Mouse (Mus musculus) limb, embryonic 14.5 days (tissue): ENCODE data around the gene Crybg3. TPM values are rescaled to one million over a fixed set of nuclear protein-coding genes. Genes with fewer than 3 reads are reported as not detected.

ENCODE experiments used
- ATAC-seq: fragments of 200-750 bp; cut with Nextera tagmentation; 2 replicates; pipeline ENCODE4 v1.8.0; 2017; ENCODE audit warnings: low read depth, moderate number of reproducible peaks, moderate TSS enrichment; ENCODE audit not compliant: low FRiP score
- DNase-seq: peaks from one replicate; pipeline ENCODE4 v3.0.0-alpha.2; 2015; ENCODE audit warnings: low spot score
- H3K27ac ChIP-seq: fragments of 300-500 bp; sonication (generic); replicated peaks from 2 replicates; pipeline ENCODE4 v1.5.1; 2014; ENCODE audit warnings: low read depth, mild to moderate bottlenecking, low read length, moderate library complexity, mixed read lengths
- H3K27me3 ChIP-seq: fragments of 300-500 bp; sonication (generic); 2 replicates; pipeline ENCODE4 v1.6.1; 2014; ENCODE audit warnings: low read length, mixed read lengths; ENCODE audit not compliant: control insufficient read depth, insufficient read depth
- H3K36me3 ChIP-seq: fragments of 300-500 bp; sonication (generic); 2 replicates; pipeline ENCODE4 v1.6.1; 2014; ENCODE audit warnings: mild to moderate bottlenecking, low read length, moderate library complexity, mixed read lengths; ENCODE audit not compliant: control insufficient read depth, insufficient read depth
- H3K4me1 ChIP-seq: fragments of 300-500 bp; sonication (generic); 2 replicates; pipeline ENCODE4 v1.6.1; 2014; ENCODE audit warnings: antibody characterized with exemption, low read length, mixed read lengths; ENCODE audit not compliant: control insufficient read depth, insufficient read depth
- H3K4me2 ChIP-seq: fragments of 300-500 bp; sonication (generic); replicated peaks from 2 replicates; pipeline ENCODE4 v1.6.1; 2014; ENCODE audit warnings: low read depth, mild to moderate bottlenecking, low read length, moderate library complexity; ENCODE audit not compliant: severe bottlenecking
- H3K4me3 ChIP-seq: fragments of 300-500 bp; sonication (generic); replicated peaks from 2 replicates; pipeline ENCODE4 v1.5.1; 2014; ENCODE audit warnings: low read length
- H3K9ac ChIP-seq: fragments of 300-500 bp; sonication (generic); 2 replicates; pipeline ENCODE4 v1.6.1; 2014; ENCODE audit warnings: mild to moderate bottlenecking, low read depth, low read length, moderate library complexity; ENCODE audit not compliant: severe bottlenecking
- H3K9me3 ChIP-seq: fragments of 300-500 bp; sonication (generic); 2 replicates; pipeline ENCODE4 v1.6.1; 2016; ENCODE audit warnings: low read length; ENCODE audit not compliant: control insufficient read depth
- POLR2A ChIP-seq: fragments of 200-500 bp; IDR thresholded peaks from 2 replicates; pipeline ENCODE4 v1.8.0; 2012; ENCODE audit warnings: inconsistent platforms, mild to moderate bottlenecking, moderate library complexity, borderline replicate concordance; ENCODE audit not compliant: insufficient read depth, insufficient read length; ENCODE audit errors: extremely low read depth
- WGBS: fragments of 180-500 bp; shearing (Covaris S2); extraction: QIAGEN DNeasy Blood & Tissue Kit; methylation state at CpG from one replicate; pipeline ENCODE4 v1.1.7; 2014; 5-methylcytosine and 5-hydroxymethylcytosine counted together
- polyA plus RNA-seq, 2 experiments: library from polyadenylated mRNA; depleted of rRNA in 1 of 2; stranded (reverse) in 1 of 2; unstranded in 1 of 2; fragments of >200 nt; fragmentation: Nextera tagmentation in 1 of 2; extraction: Ambion mirVana in 1 of 2; gene quantifications; 2 replicates each; pipeline versions ENCODE4 v1.2.1 to v1.2.3; 2012 to 2014

Crybg3 gene
- polyA plus RNA-seq, 2 experiments = 16.6 to 19.3 TPM

DNA sequence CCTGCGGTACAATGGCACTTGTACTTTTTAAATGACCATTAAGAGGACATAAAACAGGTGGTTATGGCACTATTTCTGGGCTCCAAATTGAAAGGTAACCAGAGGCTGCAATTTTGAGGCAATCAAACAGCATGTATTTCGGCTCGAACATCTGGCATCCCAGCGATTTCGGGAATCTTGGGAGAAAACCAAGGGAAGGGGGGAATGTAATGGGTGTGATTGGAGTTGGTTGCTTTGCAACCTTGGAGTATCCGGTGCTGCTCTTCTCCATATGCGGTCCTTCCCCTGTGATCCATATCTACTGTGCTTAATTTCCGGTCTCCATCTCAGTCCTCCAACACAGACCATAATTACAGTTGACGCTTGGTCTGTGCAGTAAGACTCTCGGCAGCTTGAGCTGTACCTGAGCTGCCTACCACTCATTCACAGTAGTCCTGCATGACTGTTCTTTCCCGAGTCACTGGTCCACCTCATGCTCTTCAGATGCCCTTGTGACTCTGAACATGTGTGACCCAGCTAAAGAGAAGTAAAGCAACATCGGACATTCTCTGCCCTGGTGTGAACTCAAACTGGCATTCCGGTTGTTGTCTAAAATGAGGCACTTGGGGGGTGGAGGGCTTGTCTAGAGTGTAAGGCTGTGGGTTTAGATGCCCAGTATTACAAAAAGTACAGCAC lies 12.3 kb downstream of the Crybg3 start:
- H3K27ac ChIP-seq = no peak overlapping the region
- ATAC-seq (no peak), DNase-seq (no peak)
- no peaks in the 10 kb centered on the region for H3K27me3 ChIP-seq
- TF ChIP-seq POLR2A = no peak
- no peak overlapping the region for H3K4me2 ChIP-seq
- H3K4me3 ChIP-seq = no peak overlapping the region
- no peak overlapping the region for H3K9ac ChIP-seq
- peaks cover 17% of the 10 kb centered on the region for H3K4me1 ChIP-seq
- WGBS = 54% methylated on average over 13 of the region's 13 CpGs
- H3K36me3 ChIP-seq = no peaks in the 10 kb centered on the region
- no peaks in the 10 kb centered on the region for H3K9me3 ChIP-seq

DNA sequence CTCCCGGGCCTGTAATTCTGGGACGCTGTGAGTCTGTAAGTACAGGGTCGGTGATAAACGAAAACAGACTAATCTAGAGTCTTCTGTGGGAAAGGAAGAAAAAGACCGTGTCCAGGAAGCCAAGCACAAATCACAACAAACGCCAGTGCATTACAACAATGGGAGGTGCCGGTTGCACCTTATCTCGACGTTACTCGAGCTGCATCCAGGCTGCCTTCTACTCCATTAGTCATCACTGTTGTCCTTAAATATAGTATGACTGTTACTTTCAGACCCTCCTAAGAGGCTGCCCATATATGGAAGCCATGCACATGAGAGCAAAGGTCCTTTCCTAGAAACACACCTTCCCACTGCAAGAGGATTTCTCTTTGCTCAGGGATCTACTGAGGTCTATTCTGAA lies 13.0 kb downstream of the Crybg3 start:
- no peak overlapping the region for H3K4me3 ChIP-seq
- no peak overlapping the region for H3K9ac ChIP-seq
- peaks cover 17% of the 10 kb centered on the region for H3K4me1 ChIP-seq
- 64% methylated on average over 10 of the region's 10 CpGs for WGBS
- ATAC-seq (no peak), DNase-seq (no peak)
- H3K27ac ChIP-seq = no peak overlapping the region
- no peak for TF ChIP-seq POLR2A
- no peaks in the 10 kb centered on the region for H3K9me3 ChIP-seq
- no peaks in the 10 kb centered on the region for H3K36me3 ChIP-seq
- no peaks in the 10 kb centered on the region for H3K27me3 ChIP-seq
- no peak overlapping the region for H3K4me2 ChIP-seq

DNA sequence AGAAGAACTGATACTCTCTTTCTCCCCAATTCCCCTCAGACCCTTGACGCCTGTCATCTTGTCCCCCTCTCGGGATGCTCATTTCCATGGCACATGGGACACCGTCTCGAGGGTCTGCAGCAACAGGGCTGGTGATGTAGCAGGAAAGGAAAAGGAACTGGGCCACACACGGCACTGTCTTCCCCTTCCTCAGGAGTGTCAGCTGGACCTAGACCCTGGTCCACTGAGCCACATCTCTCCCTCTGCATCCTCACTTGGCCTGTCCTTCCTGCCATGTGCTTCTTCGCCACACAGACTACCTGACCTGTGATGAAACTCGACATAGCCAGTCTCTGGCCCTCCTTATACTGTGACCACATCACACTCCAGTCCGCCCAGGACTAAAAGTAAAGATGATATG lies 13.9 kb downstream of the Crybg3 start:
- WGBS = 89% methylated on average over 8 of the region's 8 CpGs

DNA sequence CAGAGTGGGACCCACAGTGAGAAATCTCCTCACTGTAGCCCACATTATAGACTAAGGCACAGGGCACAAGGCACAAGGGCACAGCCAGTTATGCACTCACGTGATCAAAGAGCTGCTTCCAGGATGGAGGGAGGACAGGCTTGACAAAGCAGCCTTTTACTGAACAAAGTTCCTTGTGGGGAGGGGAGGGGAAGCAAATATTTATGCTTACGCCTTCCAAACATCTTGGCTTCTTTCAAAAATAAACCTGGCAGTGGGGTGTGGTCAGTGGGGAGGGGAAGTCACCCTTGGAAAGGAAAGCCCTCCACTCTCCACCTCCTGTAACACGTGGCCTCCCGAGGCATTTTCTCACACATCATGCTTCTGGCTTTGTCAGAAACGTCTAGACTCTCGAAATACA lies 14.5 kb downstream of the Crybg3 start:
- Histone ChIP-seq H3K4me2 (no peak overlapping the region), H3K4me1 (peaks cover 17% of the 10 kb centered on the region), H3K9me3 (no peaks in the 10 kb centered on the region), H3K4me3 (no peak overlapping the region), H3K9ac (no peak overlapping the region), H3K36me3 (no peaks in the 10 kb centered on the region), H3K27ac (no peak overlapping the region), H3K27me3 (no peaks in the 10 kb centered on the region)
- TF ChIP-seq POLR2A = no peak
- ATAC-seq (0 out of 2 replicates have a peak, but pooled peaks have one; percentile 53), DNase-seq (no peak)
- 47% methylated on average over 6 of the region's 6 CpGs for WGBS

More for the DNA sequence above, 13.9 kb downstream of the Crybg3 start:
- Histone ChIP-seq H3K4me3 (no peak overlapping the region), H3K27me3 (no peaks in the 10 kb centered on the region), H3K4me1 (peaks cover 17% of the 10 kb centered on the region), H3K4me2 (no peak overlapping the region), H3K36me3 (no peaks in the 10 kb centered on the region), H3K9ac (no peak overlapping the region), H3K27ac (no peak overlapping the region), H3K9me3 (no peaks in the 10 kb centered on the region)
- DNase-seq (no peak), ATAC-seq (no peak)
- TF ChIP-seq POLR2A = no peak

DNA sequence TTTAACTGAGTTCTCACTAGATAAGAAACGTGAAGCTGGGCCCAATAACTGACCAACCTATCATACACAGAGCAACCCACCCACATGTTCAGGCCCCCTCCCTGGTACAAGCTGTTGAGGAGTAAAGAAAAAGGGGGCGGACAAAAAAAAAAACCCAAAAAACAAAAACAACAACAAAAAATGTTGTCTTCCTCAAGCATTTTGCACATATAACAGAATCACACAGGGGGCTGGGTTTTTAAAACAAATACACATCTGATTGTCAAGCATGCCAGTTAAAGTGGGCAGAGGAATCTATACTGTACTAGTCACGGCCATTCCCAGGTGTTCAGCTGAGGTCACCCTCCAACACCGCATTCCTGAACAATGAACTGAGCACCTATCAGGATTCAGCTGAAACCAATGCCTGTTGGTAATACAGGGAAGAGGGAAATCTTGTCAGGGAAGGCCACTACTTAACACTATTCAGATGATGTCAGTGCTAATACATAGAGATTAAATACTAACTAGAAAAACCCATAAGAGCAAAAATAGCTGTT lies 15.0 kb downstream of the Crybg3 start:
- Histone ChIP-seq H3K36me3 (no peaks in the 10 kb centered on the region), H3K4me1 (peaks cover 17% of the 10 kb centered on the region), H3K27ac (no peak overlapping the region), H3K4me2 (no peak overlapping the region), H3K27me3 (no peaks in the 10 kb centered on the region), H3K9ac (no peak overlapping the region), H3K4me3 (no peak overlapping the region), H3K9me3 (no peaks in the 10 kb centered on the region)
- ATAC-seq = no peak
- no peak for TF ChIP-seq POLR2A
- 79% methylated on average over 4 of the region's 4 CpGs for WGBS
- DNase-seq = no peak

DNA sequence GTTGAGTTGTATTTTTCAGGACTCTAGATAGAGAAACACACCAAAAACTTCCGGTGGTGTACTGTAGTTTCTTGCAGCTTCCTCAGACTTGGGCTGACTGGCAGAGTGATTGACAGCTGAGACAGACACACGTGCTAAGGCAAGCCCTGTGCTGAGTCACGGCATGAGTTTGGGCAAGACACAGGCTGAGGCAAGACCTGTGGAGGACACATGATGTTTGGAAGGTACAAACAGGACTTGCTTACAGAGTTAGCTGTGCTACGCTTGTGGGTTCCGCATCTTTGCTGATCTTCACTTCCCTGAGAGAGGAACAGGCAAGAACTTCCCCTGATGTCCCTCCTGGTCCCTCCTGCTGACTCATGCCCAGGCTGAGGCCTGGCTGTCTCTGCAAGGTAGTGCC lies 17.3 kb downstream of the Crybg3 start:
- H3K4me2 ChIP-seq = no peak overlapping the region
- no peak overlapping the region for H3K27ac ChIP-seq
- no peak for ATAC-seq
- H3K4me1 ChIP-seq = peaks cover 13% of the 10 kb centered on the region
- H3K9ac ChIP-seq = no peak overlapping the region
- no peak overlapping the region for H3K4me3 ChIP-seq
- no peaks in the 10 kb centered on the region for H3K27me3 ChIP-seq
- WGBS = 83% methylated on average over 5 of the region's 5 CpGs
- no peaks in the 10 kb centered on the region for H3K9me3 ChIP-seq
- TF ChIP-seq POLR2A = no peak
- no peaks in the 10 kb centered on the region for H3K36me3 ChIP-seq
- no peak for DNase-seq
